Mouse (Mus musculus): Measurements from ENCODE around the gene Gns. TPM values are rescaled to one million over a fixed set of nuclear protein-coding genes. Genes with fewer than 3 reads are reported as not detected.

Gns gene
- polyA plus RNA-seq, 1 experiment from 2014 or later = 38.8 TPM

- Histone ChIP-seq H3K27ac (ENCODE audit: low read depth, low read length) (no peak overlapping the region), H3K36me3 (ENCODE audit: control insufficient read depth, insufficient read depth, low read length) (no peaks in the 10 kb centered on the region), H3K4me2 (replicated peaks; ENCODE audit: low read depth, low read length) (no peak overlapping the region), H3K4me3 (ENCODE audit: low read depth, low read length) (no peak overlapping the region), H3K9me3 (ENCODE audit: control insufficient read depth, low read length) (no peaks in the 10 kb centered on the region), H3K9ac (ENCODE audit: low read depth, low read length) (no peak overlapping the region), H3K27me3 (ENCODE audit: control insufficient read depth, insufficient read depth, low read length) (no peaks in the 10 kb centered on the region), H3K4me1 (replicated peaks; ENCODE audit: control insufficient read depth, insufficient read depth, low read length) (no peaks in the 10 kb centered on the region; the same call in none of the 2 replicates)
- ATAC-seq (ENCODE audit: low FRiP score) (no peak), DNase-seq (ENCODE audit: low spot score) (no peak)
- WGBS = 68% methylated on average over 15 of the region's 15 CpGs
Measured at GRCm38 (mm10) chr10:121434441-121435103, 69.7 kb downstream of the Gns start.

GRCm38 (mm10) chr10:121435546-121436257 is 70.8 kb downstream of the Gns start:
- Histone ChIP-seq H3K4me2 (replicated peaks; ENCODE audit: low read depth, low read length) (no peak overlapping the region), H3K36me3 (ENCODE audit: control insufficient read depth, insufficient read depth, low read length) (no peaks in the 10 kb centered on the region), H3K4me3 (ENCODE audit: low read depth, low read length) (no peak overlapping the region), H3K9me3 (ENCODE audit: control insufficient read depth, low read length) (no peaks in the 10 kb centered on the region), H3K27me3 (ENCODE audit: control insufficient read depth, insufficient read depth, low read length) (no peaks in the 10 kb centered on the region), H3K27ac (ENCODE audit: low read depth, low read length) (no peak overlapping the region), H3K4me1 (replicated peaks; ENCODE audit: control insufficient read depth, insufficient read depth, low read length) (no peaks in the 10 kb centered on the region; the same call in none of the 2 replicates), H3K9ac (ENCODE audit: low read depth, low read length) (no peak overlapping the region)
- ATAC-seq (ENCODE audit: low FRiP score) = no peak
- no peak for DNase-seq (ENCODE audit: low spot score)
- WGBS = 56% methylated on average over 28 of the region's 28 CpGs

GRCm38 (mm10) chr10:121436258-121436645 is 71.4 kb downstream of the Gns start:
- 57% methylated on average over 8 of the region's 8 CpGs for WGBS
- Histone ChIP-seq H3K9me3 (ENCODE audit: control insufficient read depth, low read length) (no peaks in the 10 kb centered on the region), H3K4me1 (replicated peaks; ENCODE audit: control insufficient read depth, insufficient read depth, low read length) (no peaks in the 10 kb centered on the region; the same call in none of the 2 replicates), H3K27me3 (ENCODE audit: control insufficient read depth, insufficient read depth, low read length) (no peaks in the 10 kb centered on the region), H3K27ac (ENCODE audit: low read depth, low read length) (no peak overlapping the region), H3K9ac (ENCODE audit: low read depth, low read length) (no peak overlapping the region), H3K4me2 (replicated peaks; ENCODE audit: low read depth, low read length) (no peak overlapping the region), H3K36me3 (ENCODE audit: control insufficient read depth, insufficient read depth, low read length) (no peaks in the 10 kb centered on the region), H3K4me3 (ENCODE audit: low read depth, low read length) (no peak overlapping the region)
- DNase-seq (ENCODE audit: low spot score) (no peak), ATAC-seq (ENCODE audit: low FRiP score) (no peak)

- no peak for DNase-seq (ENCODE audit: low spot score)
- Histone ChIP-seq H3K4me1 (replicated peaks; ENCODE audit: control insufficient read depth, insufficient read depth, low read length) (no peaks in the 10 kb centered on the region; the same call in none of the 2 replicates), H3K27ac (ENCODE audit: low read depth, low read length) (no peak overlapping the region)
Measured at GRCm38 (mm10) chr10:121436693-121437092, 71.8 kb downstream of the Gns start.

GRCm38 (mm10) chr10:121438109-121438508 is 73.2 kb downstream of the Gns start:
- Histone ChIP-seq H3K4me2 (replicated peaks; ENCODE audit: low read depth, low read length) (no peak overlapping the region), H3K9me3 (ENCODE audit: control insufficient read depth, low read length) (no peaks in the 10 kb centered on the region), H3K27me3 (ENCODE audit: control insufficient read depth, insufficient read depth, low read length) (no peaks in the 10 kb centered on the region), H3K9ac (ENCODE audit: low read depth, low read length) (no peak overlapping the region), H3K36me3 (ENCODE audit: control insufficient read depth, insufficient read depth, low read length) (no peaks in the 10 kb centered on the region), H3K27ac (ENCODE audit: low read depth, low read length) (no peak overlapping the region), H3K4me1 (replicated peaks; ENCODE audit: control insufficient read depth, insufficient read depth, low read length) (no peaks in the 10 kb centered on the region; the same call in 1 of the 2 replicates), H3K4me3 (ENCODE audit: low read depth, low read length) (no peak overlapping the region)
- WGBS = 50% methylated on average over 7 of the region's 8 CpGs
- no peak for ATAC-seq (ENCODE audit: low FRiP score)
- DNase-seq (ENCODE audit: low spot score) = no peak

More at GRCm38 (mm10) chr10:121436693-121437092, 71.8 kb downstream of the Gns start:
- no peaks in the 10 kb centered on the region for H3K9me3 ChIP-seq (ENCODE audit: control insufficient read depth, low read length)
- no peak overlapping the region for H3K4me3 ChIP-seq (ENCODE audit: low read depth, low read length)
- no peak overlapping the region for H3K4me2 ChIP-seq (replicated peaks; ENCODE audit: low read depth, low read length)
- no peak for ATAC-seq (ENCODE audit: low FRiP score)
- H3K9ac ChIP-seq (ENCODE audit: low read depth, low read length) = no peak overlapping the region
- no peaks in the 10 kb centered on the region for H3K27me3 ChIP-seq (ENCODE audit: control insufficient read depth, insufficient read depth, low read length)
- H3K36me3 ChIP-seq (ENCODE audit: control insufficient read depth, insufficient read depth, low read length) = no peaks in the 10 kb centered on the region
- 64% methylated on average over 4 of the region's 4 CpGs for WGBS

GRCm38 (mm10) chr10:121439310-121439731 is 74.4 kb downstream of the Gns start:
- ATAC-seq (ENCODE audit: low FRiP score) (no peak), DNase-seq (ENCODE audit: low spot score) (no peak)
- H3K27ac ChIP-seq (ENCODE audit: low read depth, low read length) = no peak overlapping the region
- no peak overlapping the region for H3K4me3 ChIP-seq (ENCODE audit: low read depth, low read length)
- 88% methylated on average over 12 of the region's 12 CpGs for WGBS
- H3K27me3 ChIP-seq (ENCODE audit: control insufficient read depth, insufficient read depth, low read length) = no peaks in the 10 kb centered on the region
- no peak overlapping the region for H3K9ac ChIP-seq (ENCODE audit: low read depth, low read length)
- H3K36me3 ChIP-seq (ENCODE audit: control insufficient read depth, insufficient read depth, low read length) = no peaks in the 10 kb centered on the region
- no peaks in the 10 kb centered on the region; the same call in 1 of the 2 replicates for H3K4me1 ChIP-seq (replicated peaks; ENCODE audit: control insufficient read depth, insufficient read depth, low read length)
- no peaks in the 10 kb centered on the region for H3K9me3 ChIP-seq (ENCODE audit: control insufficient read depth, low read length)
- H3K4me2 ChIP-seq (replicated peaks; ENCODE audit: low read depth, low read length) = no peak overlapping the region

- no peaks in the 10 kb centered on the region for H3K9me3 ChIP-seq (ENCODE audit: control insufficient read depth, low read length)
- no peak for ATAC-seq (ENCODE audit: low FRiP score)
Measured at GRCm38 (mm10) chr10:121443791-121444190, 78.9 kb downstream of the Gns start.

GRCm38 (mm10) chr10:121444198-121444597 is 79.3 kb downstream of the Gns start:
- DNase-seq (ENCODE audit: low spot score) (no peak), ATAC-seq (ENCODE audit: low FRiP score) (no peak)
- Histone ChIP-seq H3K4me3 (ENCODE audit: low read depth, low read length) (no peak overlapping the region), H3K4me1 (replicated peaks; ENCODE audit: control insufficient read depth, insufficient read depth, low read length) (no peaks in the 10 kb centered on the region), H3K4me2 (replicated peaks; ENCODE audit: low read depth, low read length) (no peak overlapping the region), H3K9me3 (ENCODE audit: control insufficient read depth, low read length) (no peaks in the 10 kb centered on the region), H3K36me3 (ENCODE audit: control insufficient read depth, insufficient read depth, low read length) (no peaks in the 10 kb centered on the region), H3K27me3 (ENCODE audit: control insufficient read depth, insufficient read depth, low read length) (no peaks in the 10 kb centered on the region), H3K9ac (ENCODE audit: low read depth, low read length) (no peak overlapping the region), H3K27ac (ENCODE audit: low read depth, low read length) (no peak overlapping the region)
- 93% methylated on average over 7 of the region's 7 CpGs for WGBS

More at GRCm38 (mm10) chr10:121443791-121444190, 78.9 kb downstream of the Gns start:
- WGBS = 93% methylated on average over 9 of the region's 9 CpGs
- no peak for DNase-seq (ENCODE audit: low spot score)
- Histone ChIP-seq H3K27me3 (ENCODE audit: control insufficient read depth, insufficient read depth, low read length) (no peaks in the 10 kb centered on the region), H3K9ac (ENCODE audit: low read depth, low read length) (no peak overlapping the region), H3K36me3 (ENCODE audit: control insufficient read depth, insufficient read depth, low read length) (no peaks in the 10 kb centered on the region), H3K4me3 (ENCODE audit: low read depth, low read length) (no peak overlapping the region), H3K4me1 (replicated peaks; ENCODE audit: control insufficient read depth, insufficient read depth, low read length) (no peaks in the 10 kb centered on the region), H3K27ac (ENCODE audit: low read depth, low read length) (no peak overlapping the region), H3K4me2 (replicated peaks; ENCODE audit: low read depth, low read length) (no peak overlapping the region)

- no peaks in the 10 kb centered on the region for H3K36me3 ChIP-seq (ENCODE audit: control insufficient read depth, insufficient read depth, low read length)
- H3K4me3 ChIP-seq (ENCODE audit: low read depth, low read length) = no peak overlapping the region
- DNase-seq (ENCODE audit: low spot score) (no peak), ATAC-seq (ENCODE audit: low FRiP score) (no peak)
- H3K27me3 ChIP-seq (ENCODE audit: control insufficient read depth, insufficient read depth, low read length) = no peaks in the 10 kb centered on the region
- H3K4me2 ChIP-seq (replicated peaks; ENCODE audit: low read depth, low read length) = no peak overlapping the region
- H3K9me3 ChIP-seq (ENCODE audit: control insufficient read depth, low read length) = no peaks in the 10 kb centered on the region
- H3K9ac ChIP-seq (ENCODE audit: low read depth, low read length) = no peak overlapping the region
- no peak overlapping the region for H3K27ac ChIP-seq (ENCODE audit: low read depth, low read length)
- WGBS = 90% methylated on average over 8 of the region's 8 CpGs
- H3K4me1 ChIP-seq (replicated peaks; ENCODE audit: control insufficient read depth, insufficient read depth, low read length) = no peaks in the 10 kb centered on the region
Measured at GRCm38 (mm10) chr10:121445808-121446207, 80.9 kb downstream of the Gns start.
